Mouse (Mus musculus): ENCODE measurements at regions not wholly inside any gene's neighbourhood (a gene's known extent, or its start where the extent isn't known, plus 50 kb on each side); places are given as distances from the start of the nearest gene placed in this dataset.
A peak's percentile ranks its signal among the peaks of the same experiment; 100 is the strongest.

- no peak for DNase-seq
- H3K9ac ChIP-seq (ENCODE audit: low read depth, low read length) = no peak overlapping the region
- H3K36me3 ChIP-seq (ENCODE audit: control insufficient read depth, insufficient read depth, low read length) = no peaks in the 10 kb centered on the region
- TF ChIP-seq POLR2A (IDR thresholded peaks at IDR 0.05; ENCODE audit: insufficient read depth, low read depth, low read length) (no peak), EP300 (IDR thresholded peaks at IDR 0.05; ENCODE audit: insufficient read depth, low read depth, low read length) (no peak), CTCF (IDR thresholded peaks at IDR 0.05) (no peak)
- intact Hi-C loops (cut with DNase I) = loop anchor here (2.0 to 10.0 kb wide), 2 partner anchors 83 to 173 kb away; no protein-coding TSS in a partner anchor
- peaks cover 8% of the 10 kb centered on the region for H3K4me1 ChIP-seq (ENCODE audit: control insufficient read depth, insufficient read depth, low read length)
- no peak overlapping the region for H3K4me3 ChIP-seq
- H3K27ac ChIP-seq = no peak overlapping the region
- H3K79me2 ChIP-seq (replicated peaks; ENCODE audit: control insufficient read depth, insufficient read depth, low read length) = no peaks in the 10 kb centered on the region
- H3K27me3 ChIP-seq (ENCODE audit: control insufficient read depth, insufficient read depth, low read length) = no peaks in the 10 kb centered on the region; the same call in 1 of the 2 replicates
- WGBS = 57% methylated on average over 4 of the region's 4 CpGs
Observed at GRCm38 (mm10) chr17:15291626-15292025, 85.0 kb downstream of the Dll1 start.

GRCm38 (mm10) chr17:15290326-15290725 lies 86.3 kb downstream of the Dll1 start:
- 55% methylated on average over 1 of the region's 1 CpGs for WGBS
- intact Hi-C loops (cut with DNase I) = loop anchor here (2.0 to 10.0 kb wide), 2 partner anchors 84 to 174 kb away; no protein-coding TSS in a partner anchor

GRCm38 (mm10) chr17:15289062-15289461 lies 87.6 kb downstream of the Dll1 start:
- no peak overlapping the region; the same call in 1 of the 2 replicates for H3K27ac ChIP-seq
- TF ChIP-seq CTCF (IDR thresholded peaks at IDR 0.05) (no peak), POLR2A (IDR thresholded peaks at IDR 0.05; ENCODE audit: insufficient read depth, low read depth, low read length) (no peak), EP300 (IDR thresholded peaks at IDR 0.05; ENCODE audit: insufficient read depth, low read depth, low read length) (no peak)
- H3K36me3 ChIP-seq (ENCODE audit: control insufficient read depth, insufficient read depth, low read length) = no peaks in the 10 kb centered on the region
- no peaks in the 10 kb centered on the region; the same call in 1 of the 2 replicates for H3K27me3 ChIP-seq (ENCODE audit: control insufficient read depth, insufficient read depth, low read length)
- intact Hi-C loops (cut with DNase I) = loop anchor here (5.0 kb wide), 1 partner anchor 222 kb away; no protein-coding TSS in a partner anchor
- no peak overlapping the region for H3K4me3 ChIP-seq
- DNase-seq = no peak
- H3K4me1 ChIP-seq (ENCODE audit: control insufficient read depth, insufficient read depth, low read length) = peaks cover 11% of the 10 kb centered on the region
- H3K9ac ChIP-seq (ENCODE audit: low read depth, low read length) = no peak overlapping the region
- WGBS = 75% methylated on average over 5 of the region's 5 CpGs
- H3K79me2 ChIP-seq (replicated peaks; ENCODE audit: control insufficient read depth, insufficient read depth, low read length) = no peaks in the 10 kb centered on the region

More at GRCm38 (mm10) chr17:15290326-15290725, 86.3 kb downstream of the Dll1 start:
- TF ChIP-seq EP300 (IDR thresholded peaks at IDR 0.05; ENCODE audit: insufficient read depth, low read depth, low read length) = no peak
- TF ChIP-seq POLR2A (IDR thresholded peaks at IDR 0.05; ENCODE audit: insufficient read depth, low read depth, low read length) = no peak
- no peak for TF ChIP-seq CTCF (IDR thresholded peaks at IDR 0.05)
- peak overlapping the region; percentile 48 for H3K27ac ChIP-seq
- H3K4me3 ChIP-seq = no peak overlapping the region
- H3K4me1 ChIP-seq (ENCODE audit: control insufficient read depth, insufficient read depth, low read length) = peaks cover 8% of the 10 kb centered on the region
- H3K27me3 ChIP-seq (ENCODE audit: control insufficient read depth, insufficient read depth, low read length) = no peaks in the 10 kb centered on the region; the same call in 1 of the 2 replicates
- no peaks in the 10 kb centered on the region for H3K79me2 ChIP-seq (replicated peaks; ENCODE audit: control insufficient read depth, insufficient read depth, low read length)
- DNase-seq = no peak
- no peak overlapping the region for H3K9ac ChIP-seq (ENCODE audit: low read depth, low read length)
- H3K36me3 ChIP-seq (ENCODE audit: control insufficient read depth, insufficient read depth, low read length) = no peaks in the 10 kb centered on the region

DNA sequence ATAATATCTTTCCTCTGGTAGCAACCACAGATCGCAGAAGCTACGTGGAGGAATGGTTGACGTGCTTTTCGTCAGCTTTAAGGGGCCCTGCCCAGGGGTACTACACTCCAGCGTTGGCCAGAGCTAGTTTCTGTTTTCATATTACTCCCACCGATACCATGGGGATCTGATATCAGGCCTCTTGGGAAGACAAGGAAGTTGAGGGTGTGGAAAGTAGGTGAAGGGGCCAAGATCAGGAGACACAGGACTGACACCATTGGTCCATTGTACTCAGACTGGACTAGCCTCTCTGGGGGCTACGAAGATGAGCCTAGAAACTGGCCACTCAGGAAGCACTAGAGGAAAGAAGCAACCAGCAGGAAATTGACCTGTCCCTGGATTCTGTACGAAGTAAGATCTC lies 88.0 kb downstream of the Dll1 start:
- intact Hi-C loops (cut with DNase I) = loop anchor here (5.0 kb wide), 1 partner anchor 221 kb away; no protein-coding TSS in a partner anchor
- DNase-seq = no peak

DNA sequence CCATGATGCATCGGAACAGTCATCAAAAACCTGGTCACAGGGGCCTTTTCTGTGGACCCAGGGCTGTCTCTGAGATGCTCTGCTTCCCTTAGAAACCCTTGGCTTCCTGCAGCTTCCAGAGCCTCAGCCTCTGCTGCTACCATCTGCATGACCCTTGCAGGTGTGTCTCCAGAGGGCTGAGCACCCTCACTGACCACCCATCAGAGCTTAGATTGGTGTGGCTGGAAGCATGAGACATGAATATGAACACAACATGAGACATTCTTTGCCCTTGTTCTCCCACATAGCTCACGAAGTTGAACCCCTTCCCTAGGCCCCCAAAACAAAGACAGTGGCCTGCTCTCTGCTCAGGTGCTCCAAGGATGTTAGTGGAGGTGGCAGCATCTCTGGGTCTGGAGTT lies 90.1 kb downstream of the Dll1 start:
- no peak overlapping the region for H3K4me3 ChIP-seq
- intact Hi-C loops (cut with DNase I) = loop anchor here (5.0 kb wide), 1 partner anchor 219 kb away; no protein-coding TSS in a partner anchor
- H3K36me3 ChIP-seq (ENCODE audit: control insufficient read depth, insufficient read depth, low read length) = no peaks in the 10 kb centered on the region
- no peaks in the 10 kb centered on the region for H3K27me3 ChIP-seq (ENCODE audit: control insufficient read depth, insufficient read depth, low read length)
- DNase-seq = no peak
- no peak overlapping the region for H3K9ac ChIP-seq (ENCODE audit: low read depth, low read length)
- peaks cover 11% of the 10 kb centered on the region for H3K4me1 ChIP-seq (ENCODE audit: control insufficient read depth, insufficient read depth, low read length)
- 99% methylated on average over 2 of the region's 2 CpGs for WGBS
- TF ChIP-seq CTCF (IDR thresholded peaks at IDR 0.05) = no peak
- no peak for TF ChIP-seq EP300 (IDR thresholded peaks at IDR 0.05; ENCODE audit: insufficient read depth, low read depth, low read length)
- no peak for TF ChIP-seq POLR2A (IDR thresholded peaks at IDR 0.05; ENCODE audit: insufficient read depth, low read depth, low read length)
- H3K79me2 ChIP-seq (replicated peaks; ENCODE audit: control insufficient read depth, insufficient read depth, low read length) = no peaks in the 10 kb centered on the region
- H3K27ac ChIP-seq = no peak overlapping the region

More for the DNA sequence above, 88.0 kb downstream of the Dll1 start:
- 56% methylated on average over 8 of the region's 8 CpGs for WGBS
- no peaks in the 10 kb centered on the region for H3K36me3 ChIP-seq (ENCODE audit: control insufficient read depth, insufficient read depth, low read length)
- no peaks in the 10 kb centered on the region for H3K79me2 ChIP-seq (replicated peaks; ENCODE audit: control insufficient read depth, insufficient read depth, low read length)
- H3K27me3 ChIP-seq (ENCODE audit: control insufficient read depth, insufficient read depth, low read length) = no peaks in the 10 kb centered on the region; the same call in 1 of the 2 replicates
- peaks cover 11% of the 10 kb centered on the region for H3K4me1 ChIP-seq (ENCODE audit: control insufficient read depth, insufficient read depth, low read length)
- H3K27ac ChIP-seq = no peak overlapping the region
- H3K9ac ChIP-seq (ENCODE audit: low read depth, low read length) = no peak overlapping the region
- no peak for TF ChIP-seq EP300 (IDR thresholded peaks at IDR 0.05; ENCODE audit: insufficient read depth, low read depth, low read length)
- no peak for TF ChIP-seq POLR2A (IDR thresholded peaks at IDR 0.05; ENCODE audit: insufficient read depth, low read depth, low read length)
- TF ChIP-seq CTCF (IDR thresholded peaks at IDR 0.05) = no peak
- no peak overlapping the region for H3K4me3 ChIP-seq

DNA sequence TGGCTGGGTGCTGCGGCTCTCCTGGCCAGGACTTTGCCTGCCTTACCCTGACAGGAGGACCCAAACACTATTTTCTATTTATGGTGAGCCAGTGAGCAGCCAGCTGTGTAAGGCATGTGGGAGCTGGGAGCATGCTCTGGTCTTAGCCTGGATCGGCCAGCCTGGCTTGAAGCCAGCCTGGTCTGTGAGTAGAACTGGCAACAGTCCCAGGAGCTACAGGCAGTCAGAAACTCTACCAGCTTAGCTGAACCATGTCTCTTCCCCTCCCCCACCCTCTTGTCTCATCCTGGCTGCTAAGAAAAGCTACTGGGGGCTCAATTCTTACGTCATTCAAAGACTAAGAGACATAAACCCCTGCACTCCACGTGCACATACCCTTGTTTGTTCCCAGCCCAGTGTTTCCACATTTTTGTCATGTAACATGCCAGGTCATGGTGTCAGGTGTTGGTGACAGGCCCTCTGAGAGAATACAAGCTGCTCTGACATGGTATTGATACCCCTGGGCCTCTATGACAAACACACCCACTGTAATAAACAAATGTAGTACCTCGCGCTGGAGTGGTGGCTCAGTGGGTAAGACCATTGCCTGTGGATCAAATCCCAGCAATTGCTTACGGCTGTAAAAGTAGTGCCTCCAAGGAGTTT lies 91.2 kb downstream of the Dll1 start:
- peak; percentile 63 to 82 for DNase-seq
- Histone ChIP-seq H3K9ac (ENCODE audit: low read depth, low read length) (no peak overlapping the region), H3K4me3 (no peak overlapping the region), H3K27ac (peak overlapping the region; percentile 47), H3K4me1 (ENCODE audit: control insufficient read depth, insufficient read depth, low read length) (peaks cover 11% of the 10 kb centered on the region), H3K27me3 (ENCODE audit: control insufficient read depth, insufficient read depth, low read length) (no peaks in the 10 kb centered on the region), H3K36me3 (ENCODE audit: control insufficient read depth, insufficient read depth, low read length) (no peaks in the 10 kb centered on the region), H3K79me2 (replicated peaks; ENCODE audit: control insufficient read depth, insufficient read depth, low read length) (no peaks in the 10 kb centered on the region)
- 39% methylated on average over 7 of the region's 7 CpGs for WGBS
- TF ChIP-seq POLR2A (IDR thresholded peaks at IDR 0.05; ENCODE audit: insufficient read depth, low read depth, low read length) = peak; percentile 35; the same call in 1 of the 2 replicates
- 0 out of 2 replicates have a peak, but pooled peaks have one; percentile 28 for TF ChIP-seq EP300 (IDR thresholded peaks at IDR 0.05; ENCODE audit: insufficient read depth, low read depth, low read length)
- no peak for TF ChIP-seq CTCF (IDR thresholded peaks at IDR 0.05)
- intact Hi-C loops (cut with DNase I) = loop anchor here (5.0 kb wide), 1 partner anchor 218 kb away; no protein-coding TSS in a partner anchor

Measured in heart, adult 2 months (tissue).